Mouse (Mus musculus): ENCODE results near the gene Olfr1368. TPM values are rescaled to one million over a fixed set of nuclear protein-coding genes. Genes with fewer than 3 reads are reported as not detected.

Olfr1368 gene
- total RNA-seq (2014; rRNA removed) = not detected in 2 replicates
- polyA plus RNA-seq (2015; fragmentation: Nextera tagmentation; extraction: Ambion mirVana) = not detected in 2 replicates

- Histone ChIP-seq H3K4me3 (ENCODE audit: low read length) (no peak within 1 kb of the TSS), H3K9ac (replicated peaks; ENCODE audit: low read length) (no peak within 1 kb of the TSS), H3K4me2 (ENCODE audit: low read depth, low read length) (no peak within 1 kb of the TSS), H3K36me3 (ENCODE audit: insufficient read depth, low read length) (no peaks in the 10 kb centered on the region), H3K4me1 (ENCODE audit: insufficient read depth, low read length) (no peaks in the 10 kb centered on the region), H3K27ac (no peak within 1 kb of the TSS), H3K9me3 (ENCODE audit: low read length) (no peaks in the 10 kb centered on the region), H3K27me3 (ENCODE audit: insufficient read depth, low read length) (no peaks in the 10 kb centered on the region)
- ATAC-seq (no peak), DNase-seq (ENCODE audit: low spot score) (no peak)
- TF ChIP-seq CTCF (IDR thresholded peaks at IDR 0.05; ENCODE audit: low read depth) = no peak
- 77% methylated on average over 4 of the region's 4 CpGs for WGBS
Measured at GRCm38 (mm10) chr13:21145767-21146166, at the start of gene Olfr1368. TSS of gene Olfr1368 (minus strand) at chr13:21145867.

DNA sequence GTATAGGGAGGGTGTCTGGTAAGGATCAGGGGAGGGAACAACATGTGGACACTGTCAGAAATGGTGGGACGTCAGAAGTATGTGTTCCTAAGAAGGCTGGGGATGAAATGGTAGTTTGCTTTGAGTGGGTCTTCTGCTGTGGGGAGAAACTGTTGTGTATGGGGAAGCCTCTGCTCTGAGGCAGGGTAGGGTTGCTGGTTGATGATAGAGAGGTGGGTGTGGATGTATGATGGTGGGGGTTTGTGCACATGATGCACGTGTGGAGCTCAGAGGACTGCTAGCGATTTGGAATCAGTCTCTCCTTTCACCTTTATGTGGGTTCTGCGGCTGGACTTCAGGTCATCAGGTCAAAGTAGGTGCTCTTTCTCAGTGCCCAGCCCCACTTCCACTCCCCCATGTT lies 39.9 kb upstream of the Olfr1368 start:
- WGBS = 93% methylated on average over 4 of the region's 4 CpGs
- H3K27ac ChIP-seq = no peak overlapping the region
- peaks cover 11% of the 10 kb centered on the region; the same call in 1 of the 2 replicates for H3K4me1 ChIP-seq (ENCODE audit: insufficient read depth, low read length)
- H3K9ac ChIP-seq (replicated peaks; ENCODE audit: low read length) = no peak overlapping the region
- TF ChIP-seq CTCF (IDR thresholded peaks at IDR 0.05; ENCODE audit: low read depth) = no peak
- H3K4me3 ChIP-seq (ENCODE audit: low read length) = no peak overlapping the region
- no peaks in the 10 kb centered on the region for H3K9me3 ChIP-seq (ENCODE audit: low read length)
- peaks cover 57% of the 10 kb centered on the region for H3K36me3 ChIP-seq (ENCODE audit: insufficient read depth, low read length)
- DNase-seq (ENCODE audit: low spot score) (no peak), ATAC-seq (no peak)
- no peak overlapping the region for H3K4me2 ChIP-seq (ENCODE audit: low read depth, low read length)
- no peaks in the 10 kb centered on the region for H3K27me3 ChIP-seq (ENCODE audit: insufficient read depth, low read length)

DNA sequence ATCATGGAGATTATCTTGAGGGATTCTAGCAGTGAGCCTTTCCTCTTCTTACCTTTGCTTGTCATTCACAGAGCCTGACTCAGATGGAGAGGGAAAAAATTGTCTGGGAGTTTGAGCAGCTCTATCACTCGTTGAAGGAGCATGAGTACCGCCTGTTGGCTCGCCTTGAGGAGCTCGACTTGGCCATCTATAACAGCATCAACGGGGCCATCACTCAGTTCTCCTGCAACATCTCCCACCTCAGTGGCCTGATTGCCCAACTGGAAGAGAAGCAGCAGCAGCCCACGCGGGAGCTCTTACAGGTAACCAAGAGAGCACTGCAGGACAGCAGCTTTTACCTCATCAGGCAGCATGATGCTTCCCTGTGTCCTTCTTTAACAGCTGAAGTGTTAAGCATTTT lies 38.0 kb upstream of the Olfr1368 start:
- no peak for TF ChIP-seq CTCF (IDR thresholded peaks at IDR 0.05; ENCODE audit: low read depth)
- DNase-seq (ENCODE audit: low spot score) (no peak), ATAC-seq (no peak)
- H3K4me2 ChIP-seq (ENCODE audit: low read depth, low read length) = no peak overlapping the region
- 95% methylated on average over 7 of the region's 7 CpGs for WGBS
- H3K27me3 ChIP-seq (ENCODE audit: insufficient read depth, low read length) = no peaks in the 10 kb centered on the region
- H3K4me1 ChIP-seq (ENCODE audit: insufficient read depth, low read length) = peaks cover 14% of the 10 kb centered on the region; the same call in 1 of the 2 replicates
- no peak overlapping the region for H3K9ac ChIP-seq (replicated peaks; ENCODE audit: low read length)
- no peak overlapping the region for H3K27ac ChIP-seq
- no peak overlapping the region for H3K4me3 ChIP-seq (ENCODE audit: low read length)
- peaks cover 40% of the 10 kb centered on the region for H3K36me3 ChIP-seq (ENCODE audit: insufficient read depth, low read length)
- H3K9me3 ChIP-seq (ENCODE audit: low read length) = no peaks in the 10 kb centered on the region

DNA sequence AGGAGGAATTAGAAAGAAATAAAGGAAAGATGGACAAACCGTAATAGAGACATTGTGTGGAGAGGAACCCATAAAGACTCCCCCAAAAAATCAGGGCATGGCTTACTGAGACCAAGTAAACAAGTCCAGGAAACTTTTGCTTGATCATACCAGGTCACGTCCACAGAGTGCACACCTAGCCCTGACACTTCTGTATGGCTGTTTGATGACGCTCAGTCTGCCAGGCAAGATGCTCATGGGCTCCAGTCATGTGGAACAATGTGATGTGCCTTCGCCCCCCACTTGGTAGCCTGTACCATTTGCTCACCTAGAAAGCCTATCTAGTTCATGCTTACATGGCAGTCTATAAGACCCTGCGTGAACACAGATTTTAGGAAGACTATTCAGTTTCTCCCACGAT lies 37.4 kb upstream of the Olfr1368 start:
- peaks cover 34% of the 10 kb centered on the region for H3K36me3 ChIP-seq (ENCODE audit: insufficient read depth, low read length)
- TF ChIP-seq CTCF (IDR thresholded peaks at IDR 0.05; ENCODE audit: low read depth) = no peak
- no peak overlapping the region for H3K9ac ChIP-seq (replicated peaks; ENCODE audit: low read length)
- no peak for DNase-seq (ENCODE audit: low spot score)
- no peaks in the 10 kb centered on the region for H3K9me3 ChIP-seq (ENCODE audit: low read length)
- no peak overlapping the region for H3K4me3 ChIP-seq (ENCODE audit: low read length)
- no peak overlapping the region for H3K4me2 ChIP-seq (ENCODE audit: low read depth, low read length)
- H3K27ac ChIP-seq = no peak overlapping the region
- H3K27me3 ChIP-seq (ENCODE audit: insufficient read depth, low read length) = no peaks in the 10 kb centered on the region
- H3K4me1 ChIP-seq (ENCODE audit: insufficient read depth, low read length) = peaks cover 14% of the 10 kb centered on the region; the same call in 1 of the 2 replicates
- 91% methylated on average over 6 of the region's 6 CpGs for WGBS
- ATAC-seq = no peak

- ATAC-seq (no peak), DNase-seq (ENCODE audit: low spot score) (no peak)
- Histone ChIP-seq H3K4me1 (ENCODE audit: insufficient read depth, low read length) (peaks cover 14% of the 10 kb centered on the region; the same call in 1 of the 2 replicates), H3K36me3 (ENCODE audit: insufficient read depth, low read length) (peaks cover 31% of the 10 kb centered on the region), H3K4me3 (ENCODE audit: low read length) (peak overlapping the region; percentile 6; the same call in 1 of the 2 replicates), H3K27me3 (ENCODE audit: insufficient read depth, low read length) (no peaks in the 10 kb centered on the region), H3K9ac (replicated peaks; ENCODE audit: low read length) (0 out of 2 replicates have a peak overlapping the region, but pooled peaks have one; percentile 1), H3K9me3 (ENCODE audit: low read length) (no peaks in the 10 kb centered on the region), H3K4me2 (ENCODE audit: low read depth, low read length) (peak overlapping the region; percentile 85), H3K27ac (no peak overlapping the region)
- WGBS = 67% methylated on average over 7 of the region's 7 CpGs
- TF ChIP-seq CTCF (IDR thresholded peaks at IDR 0.05; ENCODE audit: low read depth) = no peak
Measured at GRCm38 (mm10) chr13:21181996-21182395, 36.3 kb upstream of the Olfr1368 start.

- peak overlapping the region; percentile 99 for H3K4me3 ChIP-seq (ENCODE audit: low read length)
- WGBS = 2% methylated on average over 66 of the region's 71 CpGs
- TF ChIP-seq CTCF (IDR thresholded peaks at IDR 0.05; ENCODE audit: low read depth) = no peak; the same call in 1 of the 2 replicates
- DNase-seq (ENCODE audit: low spot score) (peak; percentile 68), ATAC-seq (peak; percentile 66)
- H3K27ac ChIP-seq = peak overlapping the region; percentile 91
- peaks cover 25% of the 10 kb centered on the region for H3K36me3 ChIP-seq (ENCODE audit: insufficient read depth, low read length)
- H3K4me1 ChIP-seq (ENCODE audit: insufficient read depth, low read length) = peaks cover 14% of the 10 kb centered on the region; the same call in 1 of the 2 replicates
- peak overlapping the region; percentile 87 for H3K9ac ChIP-seq (replicated peaks; ENCODE audit: low read length)
- H3K27me3 ChIP-seq (ENCODE audit: insufficient read depth, low read length) = no peaks in the 10 kb centered on the region
- H3K9me3 ChIP-seq (ENCODE audit: low read length) = no peaks in the 10 kb centered on the region
- peak overlapping the region; percentile 85 for H3K4me2 ChIP-seq (ENCODE audit: low read depth, low read length)
Measured at GRCm38 (mm10) chr13:21180551-21181530, 35.2 kb upstream of the Olfr1368 start.

Measured in hindbrain, postnatal 0 days (tissue).